Mouse (Mus musculus): ENCODE data around the gene Ccdc63. TPM values are rescaled to one million over a fixed set of nuclear protein-coding genes. Genes with fewer than 3 reads are reported as not detected.
A peak's percentile ranks its signal among the peaks of the same experiment; 100 is the strongest.
"Not testable (repeated sequence)": the region's sequence is repeated elsewhere in the genome, so short reads cannot be mapped to it uniquely, and the experiment has no call there.

The Ccdc63 gene
- 0.23 and 0.42 TPM in 2 replicates for polyA plus RNA-seq (2012; rRNA removed)

GRCm38 (mm10) chr5:122140723-122141122 is at the start of gene Ccdc63:
TSS of gene Ccdc63 (minus strand) at chr5:122140823.
- H3K4me1 ChIP-seq (replicated peaks; ENCODE audit: control insufficient read depth, insufficient read depth, low read length) = peaks cover 21% of the 10 kb centered on the region
- H3K27me3 ChIP-seq (ENCODE audit: control insufficient read depth, insufficient read depth, low read length) = no peaks in the 10 kb centered on the region
- WGBS = 98% methylated on average over 3 of the region's 3 CpGs
- no peak for TF ChIP-seq POLR2A (IDR thresholded peaks at IDR 0.05; ENCODE audit: control insufficient read depth, extremely low read depth, insufficient read depth, low read length, poor library complexity)
- no peak for TF ChIP-seq CTCF (IDR thresholded peaks at IDR 0.05; ENCODE audit: borderline replicate concordance, control insufficient read depth, extremely low read depth, insufficient read depth, low read length, poor library complexity)
- no peak for DNase-seq
- no peak within 1 kb of the TSS for H3K4me3 ChIP-seq (ENCODE audit: control insufficient read depth, insufficient read depth, low read length)
- no peak within 1 kb of the TSS for H3K27ac ChIP-seq (ENCODE audit: control insufficient read depth, insufficient read depth, low read length)
- no peaks in the 10 kb centered on the region for H3K36me3 ChIP-seq (ENCODE audit: control insufficient read depth, insufficient read depth, low read length)

- WGBS = 44% methylated on average over 3 of the region's 3 CpGs
- Histone ChIP-seq H3K36me3 (ENCODE audit: control insufficient read depth, insufficient read depth, low read length) (no peaks in the 10 kb centered on the region), H3K27me3 (ENCODE audit: control insufficient read depth, insufficient read depth, low read length) (no peaks in the 10 kb centered on the region), H3K27ac (ENCODE audit: control insufficient read depth, insufficient read depth, low read length) (no peak overlapping the region), H3K4me1 (replicated peaks; ENCODE audit: control insufficient read depth, insufficient read depth, low read length) (peaks cover 15% of the 10 kb centered on the region), H3K4me3 (ENCODE audit: control insufficient read depth, insufficient read depth, low read length) (no peak overlapping the region)
- no peak for DNase-seq
- TF ChIP-seq POLR2A (IDR thresholded peaks at IDR 0.05; ENCODE audit: control insufficient read depth, extremely low read depth, insufficient read depth, low read length, poor library complexity) (no peak), CTCF (IDR thresholded peaks at IDR 0.05; ENCODE audit: borderline replicate concordance, control insufficient read depth, extremely low read depth, insufficient read depth, low read length, poor library complexity) (no peak)
Measured at GRCm38 (mm10) chr5:122189115-122189514, 48.5 kb upstream of the Ccdc63 start.

GRCm38 (mm10) chr5:122184858-122185257 is 44.2 kb upstream of the Ccdc63 start:
- Histone ChIP-seq H3K4me1 (replicated peaks; ENCODE audit: control insufficient read depth, insufficient read depth, low read length) (peaks cover 18% of the 10 kb centered on the region), H3K27ac (ENCODE audit: control insufficient read depth, insufficient read depth, low read length) (peak overlapping the region; percentile 83)
- not testable (repeated sequence) for DNase-seq; H3K36me3 ChIP-seq (ENCODE audit: control insufficient read depth, insufficient read depth, low read length); H3K27me3 ChIP-seq (ENCODE audit: control insufficient read depth, insufficient read depth, low read length); H3K4me3 ChIP-seq (ENCODE audit: control insufficient read depth, insufficient read depth, low read length)
- WGBS = 86% methylated on average over 6 of the region's 6 CpGs

- Histone ChIP-seq H3K4me1 (replicated peaks; ENCODE audit: control insufficient read depth, insufficient read depth, low read length) (peaks cover 21% of the 10 kb centered on the region), H3K27me3 (ENCODE audit: control insufficient read depth, insufficient read depth, low read length) (no peaks in the 10 kb centered on the region), H3K36me3 (ENCODE audit: control insufficient read depth, insufficient read depth, low read length) (no peaks in the 10 kb centered on the region), H3K4me3 (ENCODE audit: control insufficient read depth, insufficient read depth, low read length) (no peak overlapping the region), H3K27ac (ENCODE audit: control insufficient read depth, insufficient read depth, low read length) (peak overlapping the region; percentile 83)
- TF ChIP-seq CTCF (IDR thresholded peaks at IDR 0.05; ENCODE audit: borderline replicate concordance, control insufficient read depth, extremely low read depth, insufficient read depth, low read length, poor library complexity) (no peak), POLR2A (IDR thresholded peaks at IDR 0.05; ENCODE audit: control insufficient read depth, extremely low read depth, insufficient read depth, low read length, poor library complexity) (0 out of 2 replicates have a peak, but pooled peaks have one; percentile 15)
- whole genome bisulfite sequencing = 7% methylated on average over 7 of the region's 7 CpGs
- peak; percentile 60 for DNase-seq
Measured at GRCm38 (mm10) chr5:122184283-122184806, 43.7 kb upstream of the Ccdc63 start.

- peaks cover 17% of the 10 kb centered on the region for H3K4me1 ChIP-seq (replicated peaks; ENCODE audit: control insufficient read depth, insufficient read depth, low read length)
- TF ChIP-seq CTCF (IDR thresholded peaks at IDR 0.05; ENCODE audit: borderline replicate concordance, control insufficient read depth, extremely low read depth, insufficient read depth, low read length, poor library complexity) = no peak
- H3K27ac ChIP-seq (ENCODE audit: control insufficient read depth, insufficient read depth, low read length) = no peak overlapping the region
- no peak for DNase-seq
- H3K36me3 ChIP-seq (ENCODE audit: control insufficient read depth, insufficient read depth, low read length) = peaks cover 14% of the 10 kb centered on the region
- 22% methylated on average over 6 of the region's 6 CpGs for WGBS
- H3K27me3 ChIP-seq (ENCODE audit: control insufficient read depth, insufficient read depth, low read length) = no peaks in the 10 kb centered on the region
- H3K4me3 ChIP-seq (ENCODE audit: control insufficient read depth, insufficient read depth, low read length) = no peak overlapping the region
Measured at GRCm38 (mm10) chr5:122179665-122180064, 39.0 kb upstream of the Ccdc63 start.

- no peaks in the 10 kb centered on the region for H3K27me3 ChIP-seq (ENCODE audit: control insufficient read depth, insufficient read depth, low read length)
- peaks cover 38% of the 10 kb centered on the region for H3K36me3 ChIP-seq (ENCODE audit: control insufficient read depth, insufficient read depth, low read length)
- no peak for TF ChIP-seq POLR2A (IDR thresholded peaks at IDR 0.05; ENCODE audit: control insufficient read depth, extremely low read depth, insufficient read depth, low read length, poor library complexity)
- TF ChIP-seq CTCF (IDR thresholded peaks at IDR 0.05; ENCODE audit: borderline replicate concordance, control insufficient read depth, extremely low read depth, insufficient read depth, low read length, poor library complexity) = peak; percentile 71; the same call in 1 of the 2 replicates
- WGBS = 70% methylated on average over 1 of the region's 1 CpGs
- H3K4me1 ChIP-seq (replicated peaks; ENCODE audit: control insufficient read depth, insufficient read depth, low read length) = peaks cover 8% of the 10 kb centered on the region
- DNase-seq = peak; percentile 68
- H3K27ac ChIP-seq (ENCODE audit: control insufficient read depth, insufficient read depth, low read length) = no peak overlapping the region
- H3K4me3 ChIP-seq (ENCODE audit: control insufficient read depth, insufficient read depth, low read length) = no peak overlapping the region
Measured at GRCm38 (mm10) chr5:122176398-122176797, 35.8 kb upstream of the Ccdc63 start.

- H3K27ac ChIP-seq (ENCODE audit: control insufficient read depth, insufficient read depth, low read length) = no peak overlapping the region
- no peak overlapping the region for H3K4me3 ChIP-seq (ENCODE audit: control insufficient read depth, insufficient read depth, low read length)
- H3K36me3 ChIP-seq (ENCODE audit: control insufficient read depth, insufficient read depth, low read length) = peaks cover 42% of the 10 kb centered on the region
Measured at GRCm38 (mm10) chr5:122175961-122176360, 35.3 kb upstream of the Ccdc63 start.

More at GRCm38 (mm10) chr5:122175961-122176360, 35.3 kb upstream of the Ccdc63 start:
- WGBS = 77% methylated on average over 7 of the region's 7 CpGs
- Histone ChIP-seq H3K4me1 (replicated peaks; ENCODE audit: control insufficient read depth, insufficient read depth, low read length) (peaks cover 8% of the 10 kb centered on the region), H3K27me3 (ENCODE audit: control insufficient read depth, insufficient read depth, low read length) (no peaks in the 10 kb centered on the region)
- no peak for DNase-seq
- TF ChIP-seq POLR2A (IDR thresholded peaks at IDR 0.05; ENCODE audit: control insufficient read depth, extremely low read depth, insufficient read depth, low read length, poor library complexity) (no peak), CTCF (IDR thresholded peaks at IDR 0.05; ENCODE audit: borderline replicate concordance, control insufficient read depth, extremely low read depth, insufficient read depth, low read length, poor library complexity) (no peak)

All from thymus, adult 2 months (tissue).